Mouse (Mus musculus) ES-E14 (cell line): Measurements from ENCODE around the gene Gm10330.
"Not testable (repeated sequence)": the region's sequence is repeated elsewhere in the genome, so short reads cannot be mapped to it uniquely, and the experiment has no call there.

ENCODE experiments used
- CHD2 ChIP-seq: IDR thresholded peaks from 2 replicates; pipeline ENCODE4 v1.6.1; 2014; ENCODE audit warnings: mild to moderate bottlenecking, low read depth, low read length, inconsistent platforms
- HCFC1 ChIP-seq: IDR thresholded peaks from 2 replicates; pipeline ENCODE4 v1.6.1; 2012; ENCODE audit warnings: low read length, inconsistent platforms, borderline replicate concordance; ENCODE audit not compliant: insufficient read depth
- MAFK ChIP-seq: IDR thresholded peaks from 2 replicates; pipeline ENCODE4 v1.6.1; 2014; ENCODE audit warnings: mild to moderate bottlenecking, low read depth, low read length, inconsistent platforms; ENCODE audit not compliant: insufficient read depth
- ZNF384 ChIP-seq: IDR thresholded peaks from 2 replicates; pipeline ENCODE4 v1.6.1; 2012; ENCODE audit warnings: low read depth, low read length, inconsistent platforms

DNA sequence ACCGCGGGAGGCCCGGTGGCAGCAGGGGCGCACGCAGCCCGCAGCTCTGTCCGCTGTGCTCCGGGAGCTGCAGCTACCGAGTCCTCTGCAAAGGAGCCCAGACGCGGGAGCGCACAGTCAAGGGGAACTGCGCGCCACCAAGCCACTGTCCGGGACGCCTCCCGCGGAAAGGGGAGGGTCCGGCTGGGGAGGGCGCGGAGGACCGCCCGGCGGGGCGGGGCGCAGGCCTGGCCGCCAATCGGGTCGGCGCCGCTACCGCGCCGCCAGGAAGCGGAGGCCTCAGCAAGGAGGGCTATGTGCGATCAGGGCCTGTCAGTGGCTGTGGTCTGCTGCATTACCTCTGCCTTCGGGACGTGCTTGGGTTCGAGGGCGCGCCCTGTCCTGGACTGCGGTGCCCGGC lies 20.7 kb upstream of the Gm10330 start:
- not testable (repeated sequence) for TF ChIP-seq ZNF384, CHD2, MAFK, HCFC1
